Mouse (Mus musculus) ES-Bruce4 (cell line): ENCODE measurements at regions not wholly inside any gene's neighbourhood (a gene's known extent, or its start where the extent isn't known, plus 50 kb on each side); places are given as distances from the start of the nearest gene placed in this dataset.

Experiments used
- CTCF ChIP-seq: IDR thresholded peaks from one replicate; pipeline ENCODE4 v1.8.1; 2011; ENCODE audit warnings: low read depth, low read length
- EP300 ChIP-seq: IDR thresholded peaks from 2 replicates; pipeline ENCODE4 v1.6.1; 2011; ENCODE audit warnings: low read depth, low read length; ENCODE audit not compliant: insufficient read depth
- POLR2A ChIP-seq: IDR thresholded peaks from one replicate; pipeline ENCODE4 v1.8.1; 2011; ENCODE audit warnings: low read length; ENCODE audit not compliant: insufficient read depth

GRCm38 (mm10) chr9:104410211-104410610 is 72.7 kb upstream of the Acpp start:
- peak; percentile 66 for TF ChIP-seq CTCF
- no peak for TF ChIP-seq POLR2A
- no peak for TF ChIP-seq EP300
